Mouse (Mus musculus) ES-E14 (cell line): ENCODE data around the gene Ubtd1. TPM values are rescaled to one million over a fixed set of nuclear protein-coding genes. Genes with fewer than 3 reads are reported as not detected.

Experiments used
- DNase-seq: peaks from one replicate; pipeline ENCODE4 v3.0.0-alpha.2; 2013; ENCODE audit warnings: low read depth, low spot score
- H3K27ac ChIP-seq: 2 replicates; pipeline ENCODE4 v1.5.1; 2012; ENCODE audit warnings: low read depth, mild to moderate bottlenecking, low read length, moderate library complexity, mixed read lengths; ENCODE audit not compliant: poor library complexity, insufficient read depth, severe bottlenecking
- H3K36me3 ChIP-seq: 2 replicates; pipeline ENCODE4 v1.6.1; 2012; ENCODE audit warnings: mild to moderate bottlenecking, low read length, moderate library complexity, mixed read lengths; ENCODE audit not compliant: control insufficient read depth, poor library complexity, insufficient read depth, severe bottlenecking
- H3K4me1 ChIP-seq, 2 experiments: fragments of 150-350 bp in 1 of 2; sonication (generic) in 1 of 2; 2 replicates each; pipeline ENCODE4 v1.6.1; 2012; ENCODE audit warnings: low read length in 2 of 2, mild to moderate bottlenecking in 1 of 2, mixed read lengths in 1 of 2; ENCODE audit not compliant: control insufficient read depth in 2 of 2, insufficient read depth in 2 of 2, poor library complexity in 1 of 2
- H3K4me3 ChIP-seq, 2 experiments: fragments of 150-350 bp in 1 of 2; sonication (generic) in 1 of 2; 2 replicates each; pipeline ENCODE4 v1.5.1; 2012; ENCODE audit warnings: low read length in 2 of 2, low read depth in 1 of 2, mild to moderate bottlenecking in 1 of 2, mixed read lengths in 1 of 2; ENCODE audit not compliant: insufficient read depth in 1 of 2, poor library complexity in 1 of 2, severe bottlenecking in 1 of 2
- H3K9ac ChIP-seq: 2 replicates; pipeline ENCODE4 v1.6.1; 2012; ENCODE audit warnings: low read depth, mild to moderate bottlenecking, low read length, mixed read lengths; ENCODE audit not compliant: poor library complexity, insufficient read depth, severe bottlenecking
- H3K9me3 ChIP-seq: fragments of 150-350 bp; sonication (generic); 2 replicates; pipeline ENCODE4 v1.6.1; 2012; ENCODE audit warnings: low read depth, mild to moderate bottlenecking, low read length; ENCODE audit not compliant: control insufficient read depth, insufficient read depth
- CHD2 ChIP-seq: IDR thresholded peaks from 2 replicates; pipeline ENCODE4 v1.6.1; 2014; ENCODE audit warnings: mild to moderate bottlenecking, low read depth, low read length, inconsistent platforms
- HCFC1 ChIP-seq: IDR thresholded peaks from 2 replicates; pipeline ENCODE4 v1.6.1; 2012; ENCODE audit warnings: low read length, inconsistent platforms, borderline replicate concordance; ENCODE audit not compliant: insufficient read depth
- MAFK ChIP-seq: IDR thresholded peaks from 2 replicates; pipeline ENCODE4 v1.6.1; 2014; ENCODE audit warnings: mild to moderate bottlenecking, low read depth, low read length, inconsistent platforms; ENCODE audit not compliant: insufficient read depth
- ZC3H11A ChIP-seq: IDR thresholded peaks from 2 replicates; pipeline ENCODE4 v1.6.1; 2012; ENCODE audit warnings: low read depth, mild to moderate bottlenecking, inconsistent platforms, low read length, borderline replicate concordance
- ZNF384 ChIP-seq: IDR thresholded peaks from 2 replicates; pipeline ENCODE4 v1.6.1; 2012; ENCODE audit warnings: low read depth, low read length, inconsistent platforms
- in situ Hi-C, 2 experiments: fragments of 600-800 bp; cut with MboI; formaldehyde crosslinking; loops; one replicate each; pipeline ENCODE4 v1.15.1; 2025; ENCODE audit warnings: low sequenced_read_pairs in 2 of 2, inconsistent platforms in 1 of 2; ENCODE audit not compliant: unreplicated experiment in 2 of 2
- total RNA-seq: library from RNA; depleted of rRNA; stranded (reverse); fragments of 300-350 nt; gene quantifications from 2 replicates; pipeline ENCODE4 v1.2.3, GENCODE M21; 2012

The Ubtd1 gene
- total RNA-seq, 1 experiment = 18.2 TPM

DNA sequence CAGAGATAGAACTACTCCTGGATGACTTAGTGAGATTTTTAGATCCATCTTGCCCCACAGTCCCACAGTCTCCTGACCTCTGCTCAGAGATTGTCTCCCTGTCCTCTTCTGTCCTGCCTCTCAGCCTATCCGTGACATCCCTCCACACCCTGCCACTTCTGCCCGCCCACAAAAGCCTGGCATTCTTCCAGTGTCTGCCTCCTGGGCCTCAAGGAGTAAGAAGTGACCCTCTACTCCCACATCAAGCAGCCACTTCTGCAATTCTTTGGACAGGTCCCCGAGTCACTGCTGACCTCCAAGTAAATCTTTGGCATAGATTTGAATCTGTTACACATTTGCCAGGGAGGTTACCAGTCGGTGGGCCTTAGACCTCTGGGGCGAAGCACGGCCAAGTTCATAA, 72.7 kb downstream of the Ubtd1 start:
- Histone ChIP-seq H3K4me1 (peaks cover 0 to 4% of the 10 kb centered on the region in 2 experiments; a peak in 1 of 4 replicates), H3K9ac (no peak overlapping the region)
- DNase-seq = no peak

DNA sequence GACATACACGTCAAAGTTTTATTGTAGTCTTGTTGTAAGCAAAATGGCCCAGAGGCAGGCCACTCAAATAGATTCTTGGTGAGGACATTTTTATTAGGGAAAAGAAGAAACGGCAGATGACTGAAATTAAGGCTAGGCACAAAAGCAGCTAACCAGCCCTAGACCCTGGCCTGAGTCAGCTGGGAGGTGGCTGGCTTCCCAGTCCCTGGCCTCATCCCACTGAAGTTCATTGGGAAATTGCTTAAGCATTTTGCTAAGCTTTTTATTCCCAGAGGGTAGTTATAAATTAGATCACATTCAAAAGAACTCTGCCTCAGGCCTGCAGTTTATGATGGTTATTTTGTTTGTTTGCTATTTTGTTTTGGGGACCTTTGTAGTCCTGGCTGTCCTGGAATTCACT, 74.3 kb downstream of the Ubtd1 start:
- Histone ChIP-seq H3K9ac (no peak overlapping the region), H3K9me3 (no peaks in the 10 kb centered on the region), H3K27ac (no peak overlapping the region), H3K4me1 (peaks cover 0 to 4% of the 10 kb centered on the region in 2 experiments; a peak in 1 of 4 replicates), H3K36me3 (no peaks in the 10 kb centered on the region), H3K4me3 (no peak overlapping the region)
- TF ChIP-seq CHD2 (no peak), MAFK (no peak), ZC3H11A (no peak), HCFC1 (no peak), ZNF384 (no peak)
- in situ Hi-C loops = no loop called here
- no peak for DNase-seq

More for the DNA sequence above, 72.7 kb downstream of the Ubtd1 start:
- Histone ChIP-seq H3K36me3 (no peaks in the 10 kb centered on the region), H3K4me3 (no peak overlapping the region), H3K27ac (no peak overlapping the region), H3K9me3 (no peaks in the 10 kb centered on the region)
- in situ Hi-C loops = no loop called here
- TF ChIP-seq CHD2 (no peak), HCFC1 (no peak), MAFK (no peak)

DNA sequence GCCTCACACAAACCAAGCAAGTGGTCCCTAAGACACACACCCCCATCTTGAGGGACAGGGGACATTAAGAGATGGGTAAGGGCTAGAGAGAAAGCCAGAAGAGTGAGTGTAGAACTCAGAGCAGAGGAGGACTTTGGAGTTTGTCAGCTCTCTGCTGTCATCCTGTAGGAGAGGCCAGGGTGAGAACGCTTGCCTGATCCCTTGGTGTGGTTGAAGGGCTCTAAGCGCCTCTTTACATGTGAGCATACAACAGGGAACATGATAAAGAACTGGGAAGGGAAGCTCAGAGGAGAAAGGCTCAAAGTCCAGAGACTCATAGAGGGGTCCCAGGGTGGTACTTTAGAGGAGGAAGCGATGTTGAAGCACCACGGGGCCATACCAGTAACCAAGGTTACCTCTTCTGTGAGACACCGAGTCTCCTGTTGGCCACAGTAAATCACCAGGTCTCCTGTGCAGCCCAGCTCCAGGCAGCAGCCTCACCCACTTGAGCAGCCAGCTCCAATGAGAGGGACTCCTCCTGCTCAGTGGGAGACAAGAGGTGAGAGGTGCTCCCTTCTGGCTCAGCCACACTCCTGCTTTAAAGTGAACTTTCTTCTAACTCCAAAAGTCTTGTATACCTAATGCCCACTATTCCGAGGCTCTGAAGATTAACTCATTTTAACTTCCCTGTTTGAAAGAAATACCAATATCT, 75.3 kb downstream of the Ubtd1 start:
- TF ChIP-seq CHD2 (no peak), ZNF384 (no peak), MAFK (no peak), ZC3H11A (no peak), HCFC1 (no peak)
- Histone ChIP-seq H3K4me1 (peaks cover 0 to 4% of the 10 kb centered on the region in 2 experiments; a peak in 1 of 4 replicates), H3K9ac (no peak overlapping the region), H3K27ac (no peak overlapping the region), H3K9me3 (no peaks in the 10 kb centered on the region), H3K36me3 (no peaks in the 10 kb centered on the region), H3K4me3 (no peak overlapping the region)
- DNase-seq = no peak
- in situ Hi-C loops = no loop called here

DNA sequence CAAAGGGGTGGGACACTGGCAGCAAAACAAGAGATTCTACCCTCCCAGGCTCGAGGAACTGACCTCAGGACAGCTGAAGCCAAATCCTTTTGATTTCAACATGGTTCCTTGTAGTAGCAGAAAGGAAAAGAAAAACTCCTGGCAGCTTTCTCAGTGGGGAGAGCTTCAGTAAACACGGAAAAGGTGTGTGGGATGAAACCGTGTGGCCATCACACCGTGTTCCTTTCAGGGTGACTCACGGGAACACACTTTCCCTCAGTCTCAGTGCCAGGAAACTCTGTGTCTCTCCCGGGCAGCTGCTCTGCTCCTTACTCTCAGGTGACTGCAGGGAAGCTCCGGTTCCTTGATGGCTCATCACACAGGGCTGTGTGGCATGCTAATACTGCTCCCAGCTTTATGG, 76.9 kb downstream of the Ubtd1 start:
- Histone ChIP-seq H3K4me1 (no peaks in the 10 kb centered on the region), H3K36me3 (no peaks in the 10 kb centered on the region), H3K4me3 (no peak overlapping the region), H3K9ac (no peak overlapping the region), H3K9me3 (no peaks in the 10 kb centered on the region), H3K27ac (no peak overlapping the region)
- DNase-seq = no peak
- no peak for TF ChIP-seq CHD2
- TF ChIP-seq HCFC1 = no peak
- no peak for TF ChIP-seq ZC3H11A
- no peak for TF ChIP-seq ZNF384
- TF ChIP-seq MAFK = no peak
- in situ Hi-C loops = no loop called here

DNA sequence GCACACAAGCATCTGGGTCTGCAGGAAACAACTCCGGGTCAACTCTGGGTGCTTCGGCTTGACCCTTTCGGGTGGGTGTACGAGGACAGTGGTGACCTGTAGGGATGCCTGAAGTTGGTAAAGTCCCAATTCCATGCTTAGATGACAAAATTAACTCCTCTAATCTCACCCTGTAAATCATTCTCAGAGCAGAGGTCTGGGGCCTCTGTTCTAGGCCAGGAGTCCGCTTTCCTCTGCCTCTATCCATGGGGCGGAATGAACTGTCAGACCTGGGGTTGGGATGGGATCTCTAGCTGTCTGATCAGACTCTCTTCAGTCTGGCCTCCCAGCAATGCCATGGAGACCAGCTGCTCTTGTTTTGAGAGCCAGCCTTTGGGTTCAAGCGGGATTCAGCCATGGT, 79.9 kb downstream of the Ubtd1 start:
- no peak for DNase-seq
- Histone ChIP-seq H3K4me1 (no peaks in the 10 kb centered on the region), H3K9ac (no peak overlapping the region), H3K27ac (no peak overlapping the region), H3K36me3 (no peaks in the 10 kb centered on the region), H3K9me3 (no peaks in the 10 kb centered on the region), H3K4me3 (no peak overlapping the region)
- in situ Hi-C loops = no loop called here
- no peak for TF ChIP-seq ZNF384
- no peak for TF ChIP-seq CHD2
- TF ChIP-seq MAFK = no peak
- TF ChIP-seq ZC3H11A = no peak
- no peak for TF ChIP-seq HCFC1
